Comparison of ENCODE assay signal across 9 mouse cellular contexts in genomic region chr16:97169901-97170512, GRCm38 (mm10). TPM values are rescaled to one million over a fixed set of nuclear protein-coding genes. Genes with fewer than 3 reads are reported as not detected.
DNase-seq lines count a peak whose midpoint lies in the region; ATAC-seq and TF ChIP-seq lines count a peak whose summit lies in the region.
"Had no signal": no experiment of that assay in that cellular context is flagged by ENCODE, and none has a peak within 500 bp of the region (broad histone marks: within the 10 kb centered on the region; RNA-seq: fewer than 3 reads in every experiment).

No protein-coding gene starts in this region.

- H3K36me3 ChIP-seq in heart, embryonic 14.5 days (ENCODE audit: control insufficient read depth, insufficient read depth, low read length) = no peaks in the 10 kb centered on the region
- H3K36me3 ChIP-seq in forebrain, embryonic 14.5 days (ENCODE audit: control insufficient read depth, insufficient read depth, low read length) = no peaks in the 10 kb centered on the region
- H3K36me3 ChIP-seq in limb, embryonic 11.5 days (ENCODE audit: control insufficient read depth, insufficient read depth, low read length) = no peaks in the 10 kb centered on the region
- no peaks in the 10 kb centered on the region for H3K36me3 ChIP-seq in kidney, adult 2 months (ENCODE audit: control insufficient read depth, insufficient read depth, low read length)

- H3K9ac ChIP-seq in heart, embryonic 14.5 days (ENCODE audit: low read length) = peak overlapping the region; percentile 56; the same call in 1 of the 2 replicates
- H3K9ac ChIP-seq in forebrain, embryonic 14.5 days (ENCODE audit: low read length) = peak overlapping the region; percentile 85
- H3K9ac ChIP-seq in limb, embryonic 11.5 days (ENCODE audit: low read length) = peak overlapping the region; percentile 4; the same call in 1 of the 2 replicates

- peaks cover 0 to 2% of the 10 kb centered on the region in 2 experiments; a peak in 1 of 4 replicates for H3K4me1 ChIP-seq in heart, embryonic 14.5 days (ENCODE audit: control insufficient read depth in 2 of 2, insufficient read depth in 2 of 2, low read length in 2 of 2)
- H3K4me1 ChIP-seq in forebrain, embryonic 14.5 days (ENCODE audit: control insufficient read depth, insufficient read depth, low read length) = peaks cover 2% of the 10 kb centered on the region; the same call in 1 of the 2 replicates
- H3K4me1 ChIP-seq in limb, embryonic 11.5 days (ENCODE audit: control insufficient read depth, insufficient read depth, low read length) = no peaks in the 10 kb centered on the region
- no peaks in the 10 kb centered on the region for H3K4me1 ChIP-seq in kidney, adult 2 months (ENCODE audit: control insufficient read depth, insufficient read depth, low read length)

- no peak for ATAC-seq in heart, embryonic 14.5 days (ENCODE audit: insufficient number of reproducible peaks, insufficient read depth, low FRiP score, low read depth)
- peak; percentile 47 for ATAC-seq in forebrain, embryonic 14.5 days
- peak; percentile 53 for ATAC-seq in limb, embryonic 11.5 days (ENCODE audit: insufficient number of reproducible peaks, low FRiP score, low TSS enrichment, low read depth)
- ATAC-seq: Patski had no signal

- H3K27ac ChIP-seq in heart, embryonic 14.5 days (replicated peaks in 1 of 2; ENCODE audit: control insufficient read depth in 1 of 2, insufficient read depth in 1 of 2, low read depth in 2 of 2, low read length in 2 of 2) = no peak overlapping the region
- peak overlapping the region; percentile 93 for H3K27ac ChIP-seq in forebrain, embryonic 14.5 days (ENCODE audit: low read depth, low read length)
- H3K27ac ChIP-seq in limb, embryonic 11.5 days (replicated peaks; ENCODE audit: low read depth, low read length) = no peak overlapping the region
- H3K27ac ChIP-seq in kidney, adult 2 months (ENCODE audit: insufficient read depth, low read depth, low read length) = no peak overlapping the region

- H3K4me3 ChIP-seq in heart, embryonic 14.5 days (ENCODE audit: control insufficient read depth in 1 of 2, insufficient read depth in 1 of 2, low read depth in 1 of 2, low read length in 2 of 2) = peak overlapping the region; percentile 47 to 51
- peak overlapping the region; percentile 58 for H3K4me3 ChIP-seq in forebrain, embryonic 14.5 days (ENCODE audit: low read depth, low read length)
- peak overlapping the region; percentile 41 for H3K4me3 ChIP-seq in limb, embryonic 11.5 days (ENCODE audit: low read depth, low read length)
- no peak overlapping the region for H3K4me3 ChIP-seq in kidney, adult 2 months (ENCODE audit: insufficient read depth, low read depth, low read length)

- no peaks in the 10 kb centered on the region for H3K9me3 ChIP-seq in heart, embryonic 14.5 days (ENCODE audit: control insufficient read depth, low read length)
- no peaks in the 10 kb centered on the region for H3K9me3 ChIP-seq in forebrain, embryonic 14.5 days (replicated peaks; ENCODE audit: control insufficient read depth, low read length)
- H3K9me3 ChIP-seq in limb, embryonic 11.5 days (ENCODE audit: control insufficient read depth, low read length) = no peaks in the 10 kb centered on the region

- peaks cover 46% of the 10 kb centered on the region for H3K27me3 ChIP-seq in heart, embryonic 14.5 days (ENCODE audit: control insufficient read depth, insufficient read depth, low read length)
- peaks cover 21% of the 10 kb centered on the region for H3K27me3 ChIP-seq in forebrain, embryonic 14.5 days (replicated peaks; ENCODE audit: control insufficient read depth, insufficient read depth, low read length)
- H3K27me3 ChIP-seq in limb, embryonic 11.5 days (ENCODE audit: control insufficient read depth, insufficient read depth, low read length) = peaks cover 47% of the 10 kb centered on the region
- H3K27me3 ChIP-seq in kidney, adult 2 months (replicated peaks; ENCODE audit: control insufficient read depth, insufficient read depth, low read length) = no peaks in the 10 kb centered on the region; the same call in 1 of the 2 replicates

- H3K4me2 ChIP-seq in heart, embryonic 14.5 days (ENCODE audit: low read length) = peak overlapping the region; percentile 96
- H3K4me2 ChIP-seq in forebrain, embryonic 14.5 days (ENCODE audit: low read length) = peak overlapping the region; percentile 74
- H3K4me2 ChIP-seq in limb, embryonic 11.5 days (ENCODE audit: low read depth, severe bottlenecking) = peak overlapping the region; percentile 99

- 2% methylated on average over 49 of the region's 51 CpGs for WGBS in heart, embryonic 14.5 days
- under 1% methylated on average over 41 of the region's 51 CpGs for WGBS in forebrain, embryonic 14.5 days
- WGBS in limb, embryonic 11.5 days = 1% methylated on average over 40 of the region's 51 CpGs
- 9% methylated on average over 51 of the region's 51 CpGs for WGBS in kidney, adult 2 months

- TF ChIP-seq CTCF in kidney, adult 2 months (conservative IDR thresholded peaks at IDR 0.05; ENCODE audit: insufficient read depth, insufficient read length, low read depth, low read length) = no peak

- no peak for DNase-seq in heart, adult 18-20 months
- peak; percentile 50 for DNase-seq in R1 (ENCODE audit: low read depth, low spot score)
- DNase-seq in forebrain, embryonic 14.5 days (ENCODE audit: low spot score) = peak; percentile 57
- peak; percentile 49 for DNase-seq in limb, embryonic 11.5 days (ENCODE audit: low spot score)
- DNase-seq in right cerebral cortex, postnatal 14 days = peak; percentile 44
- no peak for DNase-seq in thymus, postnatal 10 days (ENCODE audit: low spot score in 2 of 2)
- no peak for DNase-seq in kidney, adult 2 months

- no peak for TF ChIP-seq POLR2A in kidney, adult 2 months (IDR thresholded peaks at IDR 0.05; ENCODE audit: low read depth, low read length)

RNA-seq across cellular contexts. Expression of gene Dscam, which starts 0.5 kb away (rescaled TPM):
- polyA plus RNA-seq in heart, embryonic 14.5 days (2014; fragmentation: Nextera tagmentation; extraction: Ambion mirVana) = 0.04 TPM in 1 of 2 replicates, not detected in the other
- under 1 TPM in 1 of 2 experiments, not detected in 1; 0.05 TPM for total RNA-seq in heart, adult 18-20 months (2021)
- polyA plus RNA-seq in forebrain, embryonic 14.5 days (2014; fragmentation: Nextera tagmentation; extraction: Ambion mirVana) = 8.2 and 9.3 TPM in 2 replicates
- polyA plus RNA-seq in limb, embryonic 11.5 days (2014; fragmentation: Nextera tagmentation; extraction: Ambion mirVana) = 0.11 TPM in 1 of 2 replicates, not detected in the other
- polyA plus RNA-seq in kidney, adult 2 months (2012; rRNA removed) = 0.06 TPM in 1 of 2 replicates, not detected in the other

Comparison
In these comparisons a context has a peak if more than half of its experiments do, and no peak if none do; other contexts are left out.
1. H3K9ac ChIP-seq: peak in every context shown above with its lines; median percentile 85 in forebrain, embryonic 14.5 days; 56 in heart, embryonic 14.5 days; 4 in limb, embryonic 11.5 days.
2. DNase-seq: peak in R1 (single experiment), forebrain, embryonic 14.5 days (single experiment), limb, embryonic 11.5 days (single experiment) and right cerebral cortex, postnatal 14 days (single experiment); none in heart, adult 18-20 months (0 of 2), thymus, postnatal 10 days (0 of 2) and kidney, adult 2 months (single experiment).
3. Peak in every context shown above with its lines, with median percentiles within 50 percentile points of each other: H3K4me2 ChIP-seq.